Mouse (Mus musculus): ENCODE results near the gene Paqr4. TPM values are rescaled to one million over a fixed set of nuclear protein-coding genes. Genes with fewer than 3 reads are reported as not detected.

Paqr4 gene
- polyA plus RNA-seq, 1 experiment = 2.4 TPM

DNA sequence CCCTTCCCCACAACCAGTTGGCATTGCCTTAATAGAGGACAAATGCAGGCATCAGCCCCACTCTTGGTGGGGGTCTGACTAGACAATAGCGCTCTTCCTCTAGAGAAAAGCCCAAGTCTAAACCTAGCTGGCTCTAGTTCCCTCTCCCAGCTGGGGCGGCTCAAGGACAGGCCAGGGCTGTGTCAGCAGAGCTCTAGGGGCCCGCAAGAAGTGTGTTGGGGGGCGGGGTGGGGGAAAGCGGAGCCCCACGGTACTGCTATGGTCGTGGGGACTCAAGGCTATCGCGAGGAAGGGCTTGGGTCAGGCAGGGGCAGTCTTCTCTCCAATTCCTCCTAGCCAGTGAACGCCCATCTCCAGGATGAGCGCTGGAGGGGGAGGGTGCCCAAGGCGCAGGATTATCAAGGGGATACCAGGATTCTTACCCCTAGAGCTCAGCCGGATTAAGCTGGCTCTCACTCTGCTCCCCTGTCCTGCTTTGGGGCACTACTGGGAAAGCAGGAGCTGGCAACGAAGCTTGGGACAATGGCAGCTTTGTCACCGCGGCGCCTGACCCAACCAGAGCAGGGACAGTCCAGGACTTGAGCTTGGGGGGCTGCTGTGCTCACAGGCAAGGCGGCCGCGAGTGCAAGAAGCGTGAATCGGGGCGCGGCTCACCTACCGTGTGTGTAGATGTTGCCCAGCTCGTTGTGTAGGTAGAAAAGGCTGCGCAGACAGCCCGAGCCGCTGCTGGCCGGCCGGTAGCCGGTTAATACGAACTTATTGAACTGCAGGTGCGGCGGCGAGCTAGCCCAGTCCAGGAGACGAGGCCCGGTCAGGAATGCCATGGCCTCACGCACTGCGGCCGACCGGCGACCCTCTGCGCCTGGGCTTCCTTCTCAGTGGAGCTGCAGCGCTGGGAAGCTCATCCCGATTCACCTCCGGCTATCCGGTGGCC is 1.2 kb downstream of the Paqr4 start:
- TF ChIP-seq CTCF (IDR thresholded peaks at IDR 0.05; ENCODE audit: low read depth, low read length) (no peak), EP300 (IDR thresholded peaks at IDR 0.05; ENCODE audit: insufficient read depth, low read depth, low read length) (no peak), POLR2A (IDR thresholded peaks at IDR 0.05; ENCODE audit: insufficient read depth, low read length) (no peak)
- Histone ChIP-seq H3K27me3 (ENCODE audit: control insufficient read depth, insufficient read depth, low read length, poor library complexity, severe bottlenecking) (no peaks in the 10 kb centered on the region), H3K9ac (ENCODE audit: low read depth, poor library complexity, severe bottlenecking) (peak overlapping the region; percentile 43), H3K4me3 (ENCODE audit: low read depth, low read length) (peak overlapping the region; percentile 58), H3K36me3 (ENCODE audit: control insufficient read depth, insufficient read depth, low read length, poor library complexity, severe bottlenecking) (no peaks in the 10 kb centered on the region), H3K9me3 (replicated peaks; ENCODE audit: control insufficient read depth, insufficient read depth, low read length, poor library complexity, severe bottlenecking) (no peaks in the 10 kb centered on the region), H3K27ac (ENCODE audit: insufficient read depth, low read length) (no peak overlapping the region), H3K4me1 (ENCODE audit: control insufficient read depth, insufficient read depth, low read length) (no peaks in the 10 kb centered on the region)

DNA sequence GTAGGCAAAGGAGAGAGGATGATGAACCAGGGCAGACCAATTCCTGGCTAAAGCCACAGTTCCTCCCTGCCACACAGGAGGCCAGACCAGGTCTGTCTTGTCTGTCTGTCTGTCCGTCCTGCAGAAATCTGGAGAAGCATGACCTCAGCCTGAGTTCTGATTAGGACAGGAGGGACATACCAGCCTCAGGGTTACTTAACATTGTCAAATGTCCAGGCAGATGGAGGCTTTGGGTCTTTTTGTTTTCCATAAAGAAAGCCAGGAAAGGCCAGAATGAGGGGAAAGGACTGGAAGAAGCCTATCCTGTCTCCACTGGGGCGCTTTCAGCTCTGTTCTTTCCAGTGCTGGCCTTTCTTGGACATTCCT is 1.8 kb downstream of the Paqr4 start:
- no peak for TF ChIP-seq POLR2A (IDR thresholded peaks at IDR 0.05; ENCODE audit: insufficient read depth, low read length)
- TF ChIP-seq EP300 (IDR thresholded peaks at IDR 0.05; ENCODE audit: insufficient read depth, low read depth, low read length) = no peak
- TF ChIP-seq CTCF (IDR thresholded peaks at IDR 0.05; ENCODE audit: low read depth, low read length) = no peak
- H3K27ac ChIP-seq (ENCODE audit: insufficient read depth, low read length) = no peak overlapping the region
- no peaks in the 10 kb centered on the region for H3K4me1 ChIP-seq (ENCODE audit: control insufficient read depth, insufficient read depth, low read length)
- no peak overlapping the region for H3K9ac ChIP-seq (ENCODE audit: low read depth, poor library complexity, severe bottlenecking)
- no peak overlapping the region for H3K4me3 ChIP-seq (ENCODE audit: low read depth, low read length)
- no peaks in the 10 kb centered on the region for H3K27me3 ChIP-seq (ENCODE audit: control insufficient read depth, insufficient read depth, low read length, poor library complexity, severe bottlenecking)
- H3K36me3 ChIP-seq (ENCODE audit: control insufficient read depth, insufficient read depth, low read length, poor library complexity, severe bottlenecking) = no peaks in the 10 kb centered on the region
- no peaks in the 10 kb centered on the region for H3K9me3 ChIP-seq (replicated peaks; ENCODE audit: control insufficient read depth, insufficient read depth, low read length, poor library complexity, severe bottlenecking)

DNA sequence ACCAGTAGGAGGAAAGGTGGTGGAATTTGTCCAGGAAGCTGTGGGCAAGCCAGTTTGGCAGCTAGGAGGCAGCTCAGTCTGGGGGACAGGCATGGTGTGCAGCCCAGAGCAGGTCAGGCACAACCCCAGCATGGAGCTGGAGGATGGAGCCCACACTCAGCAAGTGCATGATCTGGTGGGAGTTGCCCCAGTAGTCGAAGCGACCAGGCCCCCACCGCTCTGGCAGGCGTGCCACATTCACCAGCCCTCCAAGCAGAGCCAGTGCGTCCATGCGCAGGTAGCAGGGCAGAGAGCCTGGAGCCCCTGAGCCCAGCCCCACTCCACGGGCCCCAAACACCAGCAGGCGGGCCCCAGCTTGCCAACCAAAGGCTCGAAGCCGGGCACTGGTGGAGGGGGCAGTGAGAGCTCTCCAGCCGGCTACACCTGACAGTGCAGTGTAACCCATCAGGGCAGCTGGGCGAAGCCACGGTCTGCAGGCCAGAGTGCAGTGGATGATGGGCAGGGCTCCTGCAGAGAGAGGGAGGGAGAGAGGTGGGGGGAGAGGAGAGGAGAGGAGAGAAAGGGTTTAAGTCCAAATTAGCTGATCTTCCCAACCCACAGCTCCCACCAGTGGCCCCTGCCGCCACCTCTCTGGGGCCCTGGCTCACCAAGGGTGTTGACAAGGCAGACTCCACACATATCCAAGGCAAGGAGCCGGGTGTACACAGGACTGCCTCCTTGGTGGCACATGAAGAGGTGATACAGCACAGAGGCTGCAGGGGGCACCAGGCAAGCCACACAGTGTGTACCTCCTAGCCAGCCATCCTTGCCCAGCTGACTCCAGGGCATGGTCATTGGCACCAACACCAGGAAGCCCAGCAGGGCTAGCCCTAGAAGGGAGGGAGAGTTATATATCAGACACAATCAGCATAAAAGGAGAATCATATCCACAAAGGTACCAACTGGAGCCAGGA is 2.9 kb downstream of the Paqr4 start:
- no peaks in the 10 kb centered on the region for H3K4me1 ChIP-seq (ENCODE audit: control insufficient read depth, insufficient read depth, low read length)
- TF ChIP-seq EP300 (IDR thresholded peaks at IDR 0.05; ENCODE audit: insufficient read depth, low read depth, low read length) = no peak
- no peak overlapping the region for H3K9ac ChIP-seq (ENCODE audit: low read depth, poor library complexity, severe bottlenecking)
- H3K36me3 ChIP-seq (ENCODE audit: control insufficient read depth, insufficient read depth, low read length, poor library complexity, severe bottlenecking) = no peaks in the 10 kb centered on the region
- no peak overlapping the region for H3K27ac ChIP-seq (ENCODE audit: insufficient read depth, low read length)
- no peaks in the 10 kb centered on the region for H3K9me3 ChIP-seq (replicated peaks; ENCODE audit: control insufficient read depth, insufficient read depth, low read length, poor library complexity, severe bottlenecking)
- H3K4me3 ChIP-seq (ENCODE audit: low read depth, low read length) = no peak overlapping the region
- no peaks in the 10 kb centered on the region for H3K27me3 ChIP-seq (ENCODE audit: control insufficient read depth, insufficient read depth, low read length, poor library complexity, severe bottlenecking)

DNA sequence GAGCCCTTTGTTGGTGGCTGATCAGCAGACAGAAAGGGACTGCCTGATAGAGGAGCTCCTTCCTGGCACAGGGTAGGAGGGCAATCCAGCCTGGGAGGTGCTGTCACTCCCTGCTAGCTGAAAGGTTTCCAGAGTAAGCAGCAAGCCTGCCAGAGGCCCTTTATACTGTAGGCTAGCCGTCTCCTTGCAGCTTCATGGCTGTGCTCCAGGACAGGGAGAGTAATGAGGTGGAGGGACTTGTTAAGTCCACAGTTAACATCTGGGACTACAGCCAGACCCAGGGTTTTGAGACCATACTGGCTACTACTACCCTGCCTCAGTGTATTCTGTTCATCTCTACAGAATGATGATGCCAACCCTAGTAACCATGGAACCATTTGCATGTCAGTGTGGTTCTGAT is 6.3 kb downstream of the Paqr4 start:
- no peak overlapping the region for H3K4me3 ChIP-seq (ENCODE audit: low read depth, low read length)
- H3K9me3 ChIP-seq (replicated peaks; ENCODE audit: control insufficient read depth, insufficient read depth, low read length, poor library complexity, severe bottlenecking) = no peaks in the 10 kb centered on the region
- H3K36me3 ChIP-seq (ENCODE audit: control insufficient read depth, insufficient read depth, low read length, poor library complexity, severe bottlenecking) = no peaks in the 10 kb centered on the region
- TF ChIP-seq CTCF (IDR thresholded peaks at IDR 0.05; ENCODE audit: low read depth, low read length) (no peak), EP300 (IDR thresholded peaks at IDR 0.05; ENCODE audit: insufficient read depth, low read depth, low read length) (no peak), POLR2A (IDR thresholded peaks at IDR 0.05; ENCODE audit: insufficient read depth, low read length) (no peak)
- H3K27ac ChIP-seq (ENCODE audit: insufficient read depth, low read length) = no peak overlapping the region
- H3K9ac ChIP-seq (ENCODE audit: low read depth, poor library complexity, severe bottlenecking) = no peak overlapping the region
- no peaks in the 10 kb centered on the region for H3K27me3 ChIP-seq (ENCODE audit: control insufficient read depth, insufficient read depth, low read length, poor library complexity, severe bottlenecking)
- H3K4me1 ChIP-seq (ENCODE audit: control insufficient read depth, insufficient read depth, low read length) = no peaks in the 10 kb centered on the region

DNA sequence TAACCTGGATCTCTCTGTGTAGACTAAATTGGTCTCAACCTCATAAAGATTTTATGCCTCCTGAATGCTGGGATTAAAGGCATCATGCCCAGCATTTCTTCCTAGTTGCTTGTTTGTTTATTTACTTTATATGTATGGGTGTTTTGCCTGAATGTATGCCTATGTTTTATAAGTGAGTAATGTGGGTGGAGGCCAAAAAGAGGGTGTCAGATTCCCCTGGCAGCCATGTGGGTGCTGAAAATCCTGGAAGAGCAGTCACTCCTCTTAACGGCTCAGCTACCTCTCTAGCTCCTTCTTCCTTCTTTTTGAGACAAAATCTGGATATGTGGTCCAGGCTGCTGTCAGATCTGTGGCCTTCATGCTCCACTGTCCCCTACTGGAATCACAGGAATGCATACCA is 10.2 kb downstream of the Paqr4 start:
- peaks cover under 1% of the 10 kb centered on the region for H3K4me1 ChIP-seq (ENCODE audit: control insufficient read depth, insufficient read depth, low read length)
- H3K27ac ChIP-seq (ENCODE audit: insufficient read depth, low read length) = no peak overlapping the region
- TF ChIP-seq CTCF (IDR thresholded peaks at IDR 0.05; ENCODE audit: low read depth, low read length) = no peak
- no peak for TF ChIP-seq POLR2A (IDR thresholded peaks at IDR 0.05; ENCODE audit: insufficient read depth, low read length)
- no peak for TF ChIP-seq EP300 (IDR thresholded peaks at IDR 0.05; ENCODE audit: insufficient read depth, low read depth, low read length)
- H3K4me3 ChIP-seq (ENCODE audit: low read depth, low read length) = no peak overlapping the region
- no peaks in the 10 kb centered on the region for H3K27me3 ChIP-seq (ENCODE audit: control insufficient read depth, insufficient read depth, low read length, poor library complexity, severe bottlenecking)
- no peaks in the 10 kb centered on the region for H3K9me3 ChIP-seq (replicated peaks; ENCODE audit: control insufficient read depth, insufficient read depth, low read length, poor library complexity, severe bottlenecking)
- no peaks in the 10 kb centered on the region for H3K36me3 ChIP-seq (ENCODE audit: control insufficient read depth, insufficient read depth, low read length, poor library complexity, severe bottlenecking)
- H3K9ac ChIP-seq (ENCODE audit: low read depth, poor library complexity, severe bottlenecking) = no peak overlapping the region
